9 mouse cellular contexts compared by ENCODE assay signal in the genomic region with DNA sequence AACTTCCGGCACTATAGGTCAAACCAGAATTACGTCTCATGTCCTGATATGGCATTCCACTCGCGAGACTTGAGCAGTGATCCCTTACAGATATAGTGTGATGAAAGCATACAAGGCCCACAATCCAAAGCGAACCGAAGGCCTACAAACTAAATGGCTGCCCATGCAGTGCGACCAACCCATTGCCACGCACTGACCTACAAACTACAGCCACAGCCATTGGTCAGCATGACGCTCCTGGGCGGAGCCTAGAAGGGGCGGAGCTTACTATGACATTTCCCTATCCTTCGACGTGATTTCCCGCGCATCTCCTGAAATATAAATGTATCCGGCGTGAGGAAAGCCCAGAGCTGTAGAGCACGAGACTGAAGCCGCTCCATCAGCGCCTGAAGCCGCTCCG. TPM values are rescaled to one million over a fixed set of nuclear protein-coding genes. Genes with fewer than 3 reads are reported as not detected.
DNase-seq lines count a peak whose midpoint lies in the region; ATAC-seq and TF ChIP-seq lines count a peak whose summit lies in the region.
"Had no signal": no experiment of that assay in that cellular context is flagged by ENCODE, and none has a peak within 500 bp of the region (broad histone marks: within the 10 kb centered on the region; RNA-seq: fewer than 3 reads in every experiment).

TSS of gene Prr23a1 (plus strand) at position 387 of the 400 bp plus-strand sequence.

- WGBS in lung, embryonic 15.5 days: 49% methylated on average over 22 of the region's 22 CpGs
- WGBS in lung, adult 2 months: 59% methylated on average over 22 of the region's 22 CpGs
- WGBS in forebrain, embryonic 11.5 days: 60% methylated on average over 22 of the region's 22 CpGs
- WGBS in limb, embryonic 10.5 days: 57% methylated on average over 22 of the region's 22 CpGs

- no peaks in the 10 kb centered on the region for H3K9me3 ChIP-seq in lung, embryonic 15.5 days
- H3K9me3 ChIP-seq in forebrain, embryonic 11.5 days (ENCODE audit: control insufficient read depth, low read length): no peaks in the 10 kb centered on the region; the same call in 1 of the 2 replicates
- H3K9me3 ChIP-seq in limb, embryonic 10.5 days (replicated peaks): no peaks in the 10 kb centered on the region

- no peak within 1 kb of the TSS for H3K27ac ChIP-seq in lung, embryonic 15.5 days
- H3K27ac ChIP-seq in forebrain, embryonic 11.5 days (ENCODE audit: low read depth, low read length): no peak within 1 kb of the TSS
- no peak within 1 kb of the TSS for H3K27ac ChIP-seq in limb, embryonic 10.5 days
- H3K27ac ChIP-seq in testis, adult 2 months (ENCODE audit: control insufficient read depth, insufficient read depth, low read depth, low read length): no peak within 1 kb of the TSS
- H3K27ac ChIP-seq: kidney, postnatal 0 days had no signal

- no peak for ATAC-seq in lung, embryonic 15.5 days (ENCODE audit: borderline replicate concordance, extremely low read depth, low FRiP score, low TSS enrichment)
- ATAC-seq in forebrain, embryonic 11.5 days (replicated peaks; ENCODE audit: low FRiP score): no peak

- no peak for DNase-seq in lung, adult 2 months
- no peak for DNase-seq in forebrain, embryonic 11.5 days (ENCODE audit: low spot score)
- no peak for DNase-seq in limb, embryonic 10.5 days (ENCODE audit: low spot score)
- DNase-seq in embryo, embryonic 9.5 days (ENCODE audit: extremely low spot score): no peak
- DNase-seq in thymus, postnatal 36 days: no peak
- DNase-seq: lung, postnatal 10 days had no signal

- no peaks in the 10 kb centered on the region for H3K36me3 ChIP-seq in lung, embryonic 15.5 days
- H3K36me3 ChIP-seq in forebrain, embryonic 11.5 days (ENCODE audit: control insufficient read depth, insufficient read depth, low read length): no peaks in the 10 kb centered on the region
- H3K36me3 ChIP-seq in limb, embryonic 10.5 days: no peaks in the 10 kb centered on the region
- no peaks in the 10 kb centered on the region for H3K36me3 ChIP-seq in testis, adult 2 months (ENCODE audit: control insufficient read depth, insufficient read depth, low read length)

- H3K4me1 ChIP-seq in lung, embryonic 15.5 days: no peaks in the 10 kb centered on the region
- no peaks in the 10 kb centered on the region for H3K4me1 ChIP-seq in lung, adult 2 months (ENCODE audit: control insufficient read depth, insufficient read depth, low read length)
- H3K4me1 ChIP-seq in forebrain, embryonic 11.5 days (replicated peaks; ENCODE audit: control insufficient read depth, insufficient read depth, low read length): no peaks in the 10 kb centered on the region
- H3K4me1 ChIP-seq in limb, embryonic 10.5 days: peaks cover 9% of the 10 kb centered on the region; the same call in 1 of the 2 replicates
- peaks cover 2% of the 10 kb centered on the region; the same call in 1 of the 2 replicates for H3K4me1 ChIP-seq in testis, adult 2 months (ENCODE audit: control insufficient read depth, insufficient read depth, low read length)

- no peak within 1 kb of the TSS for H3K4me3 ChIP-seq in lung, embryonic 15.5 days
- no peak within 1 kb of the TSS for H3K4me3 ChIP-seq in lung, adult 2 months (replicated peaks; ENCODE audit: extremely low read depth, low read depth, low read length)
- H3K4me3 ChIP-seq in forebrain, embryonic 11.5 days (ENCODE audit: low read depth, low read length): no peak within 1 kb of the TSS
- peak within 1 kb of the TSS; percentile 30 for H3K4me3 ChIP-seq in limb, embryonic 10.5 days
- H3K4me3 ChIP-seq in testis, adult 2 months (ENCODE audit: control insufficient read depth, low read depth, low read length): peak within 1 kb of the TSS; percentile 79

- H3K27me3 ChIP-seq in lung, embryonic 15.5 days: no peaks in the 10 kb centered on the region
- no peaks in the 10 kb centered on the region for H3K27me3 ChIP-seq in forebrain, embryonic 11.5 days (ENCODE audit: control insufficient read depth, insufficient read depth, low read length)
- peaks cover 13% of the 10 kb centered on the region for H3K27me3 ChIP-seq in limb, embryonic 10.5 days (ENCODE audit: low read depth, poor library complexity, severe bottlenecking)
- no peaks in the 10 kb centered on the region for H3K27me3 ChIP-seq in testis, adult 2 months (ENCODE audit: control insufficient read depth, insufficient read depth, low read length)

- no peak for TF ChIP-seq CTCF in lung, adult 2 months (IDR thresholded peaks at IDR 0.05; ENCODE audit: insufficient read depth, low read length)
- no peak for TF ChIP-seq CTCF in testis, adult 2 months (IDR thresholded peaks at IDR 0.05; ENCODE audit: control insufficient read depth, insufficient read depth, insufficient replicate concordance, low read depth, low read length)

- no peak for TF ChIP-seq POLR2A in lung, adult 2 months (IDR thresholded peaks at IDR 0.05; ENCODE audit: borderline replicate concordance, extremely low read depth, low read depth, low read length)
- TF ChIP-seq POLR2A in testis, adult 2 months (IDR thresholded peaks at IDR 0.05; ENCODE audit: control insufficient read depth, low read depth, low read length): peak; percentile 18; the same call in 1 of the 2 replicates

- H3K9ac ChIP-seq in lung, embryonic 15.5 days: no peak within 1 kb of the TSS
- H3K9ac ChIP-seq in forebrain, embryonic 11.5 days (ENCODE audit: low read length): no peak within 1 kb of the TSS

- peak within 1 kb of the TSS; percentile 29; the same call in 1 of the 2 replicates for H3K4me2 ChIP-seq in lung, embryonic 15.5 days
- H3K4me2 ChIP-seq in forebrain, embryonic 11.5 days (ENCODE audit: low read depth, low read length, severe bottlenecking): 0 out of 2 replicates have a peak within 1 kb of the TSS, but pooled peaks have one; percentile 18

RNA-seq across cellular contexts. Expression of gene Prr23a1, which starts in this region (rescaled TPM):
- not detected in 2 replicates for polyA plus RNA-seq in lung, embryonic 15.5 days (2015; fragmentation: Nextera tagmentation; extraction: Ambion mirVana)
- polyA plus RNA-seq in lung, adult 2 months (2012; rRNA removed): not detected in 2 replicates
- not detected in 2 replicates for polyA plus RNA-seq in forebrain, embryonic 11.5 days (2014; fragmentation: Nextera tagmentation; extraction: Ambion mirVana)
- polyA plus RNA-seq in limb, embryonic 10.5 days (2016; fragmentation: Nextera tagmentation; extraction: Ambion mirVana): not detected in 2 replicates
- 0.96 and 1.5 TPM in 2 replicates for polyA plus RNA-seq in testis, adult 2 months (2012; rRNA removed)
- polyA plus RNA-seq: kidney, postnatal 0 days had no signal

Comparison
In these comparisons a context has a peak if more than half of its experiments do, and no peak if none do; other contexts are left out.
1. H3K4me3 ChIP-seq: peak in limb, embryonic 10.5 days (single experiment) and testis, adult 2 months (single experiment); none in lung, embryonic 15.5 days (single experiment), lung, adult 2 months (single experiment) and forebrain, embryonic 11.5 days (single experiment).